Mouse (Mus musculus) intestine, embryonic 15.5 days (tissue): ENCODE results near the gene Fam118a. TPM values are rescaled to one million over a fixed set of nuclear protein-coding genes. Genes with fewer than 3 reads are reported as not detected.
A peak's percentile ranks its signal among the peaks of the same experiment; 100 is the strongest.

Experiments
- ATAC-seq: fragments of 200-750 bp; cut with Nextera tagmentation; 2 replicates; pipeline ENCODE4 v1.8.0; 2017; ENCODE audit warnings: moderate TSS enrichment, moderate library complexity
- H3K27ac ChIP-seq: fragments of 300-500 bp; sonication (generic); 2 replicates; pipeline ENCODE4 v1.5.1; 2015; ENCODE audit warnings: mild to moderate bottlenecking, inconsistent platforms
- H3K27me3 ChIP-seq: fragments of 300-500 bp; sonication (generic); replicated peaks from 2 replicates; pipeline ENCODE4 v1.6.1; 2015; ENCODE audit warnings: inconsistent platforms
- H3K36me3 ChIP-seq: fragments of 300-500 bp; sonication (generic); 2 replicates; pipeline ENCODE4 v1.6.1; 2015; ENCODE audit warnings: inconsistent platforms
- H3K4me1 ChIP-seq: fragments of 300-500 bp; sonication (generic); replicated peaks from 2 replicates; pipeline ENCODE4 v1.6.1; 2015; ENCODE audit warnings: inconsistent platforms
- H3K4me2 ChIP-seq: fragments of 300-500 bp; sonication (generic); replicated peaks from 2 replicates; pipeline ENCODE4 v1.6.1; 2015; ENCODE audit warnings: mild to moderate bottlenecking, inconsistent platforms
- H3K4me3 ChIP-seq: fragments of 300-500 bp; sonication (generic); replicated peaks from 2 replicates; pipeline ENCODE4 v1.5.1; 2015; ENCODE audit warnings: inconsistent platforms
- H3K9ac ChIP-seq: fragments of 300-500 bp; sonication (generic); 2 replicates; pipeline ENCODE4 v1.6.1; 2015; ENCODE audit warnings: inconsistent platforms
- H3K9me3 ChIP-seq: fragments of 300-500 bp; sonication (generic); 2 replicates; pipeline ENCODE4 v1.6.1; 2016; ENCODE audit warnings: inconsistent platforms
- whole genome bisulfite sequencing: fragments of 180-500 bp; shearing (Covaris S2); methylation state at CpG from one replicate; pipeline ENCODE4 v1.1.7; 2015; 5-methylcytosine and 5-hydroxymethylcytosine counted together
- polyA plus RNA-seq: library from polyadenylated mRNA; unstranded; fragments of >200 nt; fragmentation: Nextera tagmentation; extraction: Ambion mirVana; gene quantifications from 2 replicates; pipeline ENCODE4 v1.2.1, GENCODE M21; 2015

Fam118a gene
- polyA plus RNA-seq, 1 experiment from 2014 or later, result 29.9 TPM

DNA sequence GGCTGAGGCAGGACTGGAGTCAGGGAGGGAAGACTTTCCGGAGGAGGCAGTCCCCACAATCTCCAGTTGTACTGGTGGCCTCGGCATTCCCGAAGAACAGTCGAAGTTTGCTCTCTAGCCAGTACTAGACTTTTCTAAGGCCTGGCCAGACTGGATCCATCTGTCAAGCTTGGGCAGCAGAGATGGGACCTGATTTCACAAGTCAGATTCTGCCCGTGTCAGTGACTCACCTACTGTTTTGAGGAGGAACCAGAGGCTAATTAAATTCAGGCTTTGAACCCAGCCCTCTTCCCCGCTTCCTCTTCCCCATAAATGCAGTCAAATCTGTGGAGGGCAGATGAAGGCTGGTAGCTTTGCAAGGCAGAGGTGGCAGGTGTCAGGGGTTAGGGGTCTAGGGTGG is 33.7 kb upstream of the Fam118a start:
- 46% methylated on average over 6 of the region's 6 CpGs for WGBS
- Histone ChIP-seq H3K4me2 (no peak overlapping the region), H3K27me3 (no peaks in the 10 kb centered on the region), H3K9me3 (no peaks in the 10 kb centered on the region), H3K9ac (no peak overlapping the region), H3K4me1 (no peaks in the 10 kb centered on the region), H3K36me3 (no peaks in the 10 kb centered on the region), H3K27ac (no peak overlapping the region), H3K4me3 (no peak overlapping the region)
- ATAC-seq, result no peak

- no peak overlapping the region for H3K9ac ChIP-seq
- ATAC-seq, result 0 out of 2 replicates have a peak, but pooled peaks have one; percentile 36
- H3K36me3 ChIP-seq, result no peaks in the 10 kb centered on the region
These were observed 32.8 kb upstream of the Fam118a start for GRCm38 (mm10) chr15:84995967-84996366.

DNA sequence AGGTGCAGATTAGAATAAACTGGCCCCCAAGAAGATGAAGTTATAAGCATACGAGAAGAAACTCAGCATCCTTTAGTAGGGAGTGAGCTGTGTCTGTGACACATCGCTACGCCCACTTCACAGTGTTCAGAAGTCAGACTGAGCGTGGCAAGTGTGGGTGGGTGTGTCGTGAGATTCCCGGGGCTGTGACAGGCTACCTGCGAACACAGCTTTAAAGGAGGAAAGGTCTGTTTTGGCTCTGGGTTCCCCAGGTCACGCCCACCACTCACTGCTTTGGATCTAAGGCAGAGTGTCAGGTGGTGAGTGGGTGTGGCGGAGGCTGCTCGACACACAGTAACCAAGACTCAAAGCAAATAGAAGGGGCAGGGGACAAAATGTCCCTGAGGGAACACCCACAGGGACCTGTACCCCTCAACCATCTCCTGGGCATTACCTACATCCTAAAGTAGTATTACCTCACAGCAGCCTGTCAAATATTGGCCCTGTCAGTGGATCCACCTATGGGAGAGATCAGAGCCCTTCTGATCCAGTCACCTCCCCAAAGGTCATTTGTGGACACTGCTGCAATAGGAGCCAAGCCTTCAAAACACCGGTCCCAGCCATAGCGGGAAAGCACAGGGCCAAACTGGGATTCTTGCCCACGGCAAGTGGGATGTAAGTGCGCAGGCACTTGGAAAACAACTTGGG is 30.8 kb upstream of the Fam118a start:
- Histone ChIP-seq H3K27me3 (no peaks in the 10 kb centered on the region), H3K4me1 (no peaks in the 10 kb centered on the region), H3K4me2 (no peak overlapping the region), H3K9me3 (no peaks in the 10 kb centered on the region), H3K4me3 (no peak overlapping the region), H3K27ac (no peak overlapping the region), H3K9ac (no peak overlapping the region), H3K36me3 (no peaks in the 10 kb centered on the region)
- no peak for ATAC-seq
- WGBS, result 56% methylated on average over 14 of the region's 14 CpGs

More at GRCm38 (mm10) chr15:84995967-84996366, 32.8 kb upstream of the Fam118a start:
- H3K4me1 ChIP-seq, result no peaks in the 10 kb centered on the region
- no peaks in the 10 kb centered on the region for H3K27me3 ChIP-seq
- H3K27ac ChIP-seq, result no peak overlapping the region
- 16% methylated on average over 1 of the region's 1 CpGs for WGBS
- no peak overlapping the region for H3K4me3 ChIP-seq
- H3K4me2 ChIP-seq, result no peak overlapping the region
- H3K9me3 ChIP-seq, result no peaks in the 10 kb centered on the region

DNA sequence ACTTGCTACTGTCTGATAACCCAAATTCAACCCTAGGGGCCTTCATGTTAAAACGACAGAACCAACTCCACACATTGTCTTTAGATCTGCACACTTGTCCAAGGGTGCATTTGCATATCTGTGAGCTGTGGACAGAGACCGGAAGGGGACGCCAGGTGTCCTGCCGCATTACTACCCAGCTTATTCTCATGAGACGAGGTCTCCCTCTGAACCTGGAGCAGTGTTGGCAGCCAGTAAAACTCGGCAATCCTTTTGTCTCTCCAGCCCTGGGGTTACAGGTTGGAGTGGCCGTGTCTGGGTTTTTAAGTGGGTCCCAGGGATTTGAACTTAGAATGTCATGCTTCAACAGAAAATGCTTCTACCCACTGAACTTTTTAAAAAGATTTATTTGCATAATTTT is 28.8 kb upstream of the Fam118a start:
- H3K9ac ChIP-seq, result no peak overlapping the region
- H3K4me3 ChIP-seq, result no peak overlapping the region
- H3K4me1 ChIP-seq, result no peaks in the 10 kb centered on the region
- no peaks in the 10 kb centered on the region for H3K36me3 ChIP-seq
- no peak overlapping the region for H3K4me2 ChIP-seq
- no peak for ATAC-seq
- H3K9me3 ChIP-seq, result no peaks in the 10 kb centered on the region
- no peaks in the 10 kb centered on the region for H3K27me3 ChIP-seq
- WGBS, result 76% methylated on average over 7 of the region's 7 CpGs
- no peak overlapping the region for H3K27ac ChIP-seq

GRCm38 (mm10) chr15:85000984-85001982 is 27.5 kb upstream of the Fam118a start:
- Histone ChIP-seq H3K36me3 (no peaks in the 10 kb centered on the region), H3K4me1 (no peaks in the 10 kb centered on the region), H3K4me3 (no peak overlapping the region), H3K27ac (no peak overlapping the region), H3K27me3 (no peaks in the 10 kb centered on the region), H3K4me2 (peak overlapping the region; percentile 17; the same call in 1 of the 2 replicates), H3K9ac (no peak overlapping the region), H3K9me3 (no peaks in the 10 kb centered on the region)
- ATAC-seq, result peak; percentile 94
- 17% methylated on average over 29 of the region's 29 CpGs for WGBS

DNA sequence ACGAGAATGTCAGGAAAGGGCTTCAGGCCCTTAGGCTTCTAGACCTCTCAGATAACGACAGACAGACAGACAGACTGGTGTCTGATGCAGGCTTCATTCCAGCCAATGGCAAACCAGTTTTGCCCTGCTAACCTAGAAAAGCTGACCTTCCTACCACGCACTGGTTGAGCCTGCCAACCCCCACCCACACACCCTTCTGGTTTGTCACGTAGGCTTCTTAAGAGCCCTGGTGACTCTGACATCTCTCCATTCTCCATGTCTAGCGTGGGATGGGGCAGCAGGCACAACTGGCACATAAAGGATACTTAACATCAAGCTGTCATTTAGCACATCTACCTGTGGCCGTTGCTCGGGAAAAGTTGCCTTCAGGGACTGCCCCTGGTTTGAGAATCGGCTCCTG is 19.1 kb upstream of the Fam118a start:
- no peak overlapping the region for H3K27ac ChIP-seq
- H3K9ac ChIP-seq, result no peak overlapping the region
- ATAC-seq, result no peak
- no peak overlapping the region for H3K4me2 ChIP-seq
- H3K9me3 ChIP-seq, result no peaks in the 10 kb centered on the region
- H3K27me3 ChIP-seq, result no peaks in the 10 kb centered on the region
- peaks cover 17% of the 10 kb centered on the region for H3K4me1 ChIP-seq
- no peaks in the 10 kb centered on the region for H3K36me3 ChIP-seq
- 85% methylated on average over 8 of the region's 8 CpGs for WGBS
- H3K4me3 ChIP-seq, result no peak overlapping the region

GRCm38 (mm10) chr15:85011895-85012661 is 16.7 kb upstream of the Fam118a start:
- Histone ChIP-seq H3K4me2 (peak overlapping the region; percentile 44), H3K27ac (peak overlapping the region; percentile 87), H3K36me3 (no peaks in the 10 kb centered on the region), H3K27me3 (no peaks in the 10 kb centered on the region), H3K9me3 (no peaks in the 10 kb centered on the region), H3K4me3 (no peak overlapping the region), H3K4me1 (peaks cover 22% of the 10 kb centered on the region), H3K9ac (0 out of 2 replicates have a peak overlapping the region, but pooled peaks have one; percentile 20)
- peak; percentile 41 for ATAC-seq
- WGBS, result 12% methylated on average over 19 of the region's 19 CpGs

DNA sequence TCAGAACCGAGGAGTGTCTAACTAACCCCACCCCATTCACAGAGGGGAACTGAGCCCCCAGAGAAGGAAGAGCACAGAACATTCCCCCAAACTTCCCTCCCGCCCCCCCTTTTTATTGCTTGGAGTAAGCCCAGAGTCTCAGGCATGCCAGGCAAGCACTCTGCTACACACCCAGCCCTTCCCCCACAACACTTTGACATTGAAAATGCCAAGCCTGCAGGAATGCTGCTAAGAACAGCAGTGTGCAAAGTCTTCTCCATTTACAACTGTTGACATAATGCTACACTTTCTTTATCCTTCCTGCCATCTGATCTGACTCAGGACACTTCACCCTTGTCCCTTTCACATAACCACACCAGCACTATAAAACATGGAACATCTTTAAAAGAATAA is 16.1 kb upstream of the Fam118a start:
- peak overlapping the region; percentile 87 for H3K27ac ChIP-seq
- ATAC-seq, result peak; percentile 91
- H3K27me3 ChIP-seq, result no peaks in the 10 kb centered on the region
- peaks cover 27% of the 10 kb centered on the region for H3K4me1 ChIP-seq
- 0 out of 2 replicates have a peak overlapping the region, but pooled peaks have one; percentile 20 for H3K9ac ChIP-seq
- no peaks in the 10 kb centered on the region for H3K36me3 ChIP-seq
- no peak overlapping the region for H3K4me3 ChIP-seq
- peak overlapping the region; percentile 44 for H3K4me2 ChIP-seq
- H3K9me3 ChIP-seq, result no peaks in the 10 kb centered on the region
- WGBS, result 15% methylated on average over 2 of the region's 2 CpGs

DNA sequence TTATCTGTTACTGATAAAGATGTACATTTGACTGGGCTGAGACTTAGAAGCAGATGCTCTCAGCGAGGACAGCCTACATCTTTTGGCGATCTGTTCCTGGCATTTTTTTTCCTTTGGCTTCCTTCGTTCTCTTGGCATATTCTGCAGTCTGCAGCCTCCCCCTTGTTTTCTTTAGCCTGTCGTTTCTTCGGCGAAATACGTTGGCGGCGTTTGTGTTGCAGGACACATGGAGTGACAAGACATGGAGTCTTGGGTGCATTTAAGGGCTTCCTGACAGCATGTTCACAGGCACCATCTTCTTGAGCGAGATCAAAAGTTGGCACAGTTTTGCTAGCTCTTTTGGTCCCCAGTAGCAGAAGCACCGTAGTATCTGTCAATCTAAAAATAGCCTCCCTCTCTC is 13.0 kb upstream of the Fam118a start:
- ATAC-seq, result no peak
- Histone ChIP-seq H3K27me3 (no peaks in the 10 kb centered on the region), H3K4me3 (no peak overlapping the region), H3K4me1 (peaks cover 27% of the 10 kb centered on the region), H3K36me3 (no peaks in the 10 kb centered on the region), H3K9me3 (no peaks in the 10 kb centered on the region), H3K4me2 (no peak overlapping the region), H3K9ac (no peak overlapping the region), H3K27ac (no peak overlapping the region)
- 86% methylated on average over 11 of the region's 11 CpGs for WGBS

- H3K36me3 ChIP-seq, result no peaks in the 10 kb centered on the region
- H3K27me3 ChIP-seq, result no peaks in the 10 kb centered on the region
- no peak within 1 kb of the TSS for H3K9ac ChIP-seq
- H3K4me1 ChIP-seq, result peaks cover 22% of the 10 kb centered on the region
- no peaks in the 10 kb centered on the region for H3K9me3 ChIP-seq
- peak within 1 kb of the TSS; percentile 40 for H3K4me2 ChIP-seq
- WGBS, result 7% methylated on average over 21 of the region's 21 CpGs
- H3K27ac ChIP-seq, result no peak within 1 kb of the TSS
- no peak within 1 kb of the TSS for H3K4me3 ChIP-seq
- peak; percentile 85 for ATAC-seq
These were observed 11.6 kb upstream of the Fam118a start, which contains the start of gene Upk3a for GRCm38 (mm10) chr15:85016951-85017664. TSS of gene Upk3a (plus strand) at chr15:85017141.

DNA sequence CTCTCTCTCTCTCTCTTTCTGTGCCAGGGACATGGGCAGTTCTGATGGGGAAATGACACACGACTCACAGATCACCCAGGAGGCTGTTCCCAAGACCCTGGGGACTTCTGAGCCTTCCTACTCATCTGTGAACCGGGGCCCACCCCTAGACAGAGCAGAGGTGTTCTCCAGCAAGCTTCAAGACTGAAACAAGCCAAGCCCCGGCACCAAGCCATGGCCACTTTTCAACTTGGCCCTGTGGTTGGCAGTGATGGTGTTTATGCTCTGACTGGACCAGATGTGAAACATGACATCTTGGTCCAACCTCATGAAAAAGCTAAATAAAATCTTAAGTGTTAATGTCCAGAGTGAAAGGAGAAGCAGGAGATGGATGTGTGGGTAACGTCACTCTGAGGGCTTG is 6.5 kb upstream of the Fam118a start:
- ATAC-seq, result no peak
- 75% methylated on average over 4 of the region's 4 CpGs for WGBS
- no peak overlapping the region for H3K4me2 ChIP-seq
- no peak overlapping the region for H3K4me3 ChIP-seq
- peaks cover 4% of the 10 kb centered on the region for H3K4me1 ChIP-seq
- no peaks in the 10 kb centered on the region for H3K27me3 ChIP-seq
- H3K27ac ChIP-seq, result no peak overlapping the region
- no peaks in the 10 kb centered on the region for H3K36me3 ChIP-seq
- H3K9ac ChIP-seq, result no peak overlapping the region
- H3K9me3 ChIP-seq, result no peaks in the 10 kb centered on the region
